Mouse (Mus musculus): ENCODE measurements around the gene Gale.

The Gale gene

GRCm38 (mm10) chr4:135963457-135964193, at the start of gene Gale:
Gale (plus strand) TSS chr4:135963727.
- peak; percentile 95 for DNase-seq

DNA sequence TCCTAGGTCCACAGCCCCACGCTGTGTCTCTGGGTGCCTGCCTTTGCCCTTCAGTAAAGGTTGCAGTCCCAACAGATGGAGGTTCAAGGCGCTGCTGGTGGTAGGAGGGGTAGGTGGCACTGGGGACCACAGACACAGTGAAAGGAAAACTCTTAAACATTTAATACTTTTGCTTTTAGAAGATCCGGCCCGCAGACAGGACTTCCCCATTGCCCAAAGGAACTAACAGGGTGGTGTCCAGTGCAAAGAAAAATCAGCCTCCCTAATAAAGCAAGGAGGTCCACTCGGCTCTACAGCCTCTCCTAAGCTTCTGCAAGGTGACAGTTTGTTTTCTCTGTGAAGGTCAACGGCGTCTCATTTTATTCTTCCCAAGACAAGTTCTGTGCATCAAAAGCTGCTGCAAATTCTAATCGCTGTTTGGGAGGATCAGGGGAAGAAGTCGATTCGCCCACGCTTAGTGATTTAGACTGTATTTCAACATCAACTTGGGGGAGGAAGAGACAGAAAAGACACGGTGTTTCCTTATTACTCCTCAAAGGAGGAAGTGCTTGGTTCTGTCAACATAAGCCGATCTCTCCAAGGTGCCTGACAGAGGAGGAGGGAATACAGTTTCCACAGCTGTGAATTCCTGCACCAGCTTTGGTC, 44.8 kb upstream of the Gale start:
- no peak for DNase-seq

DNA sequence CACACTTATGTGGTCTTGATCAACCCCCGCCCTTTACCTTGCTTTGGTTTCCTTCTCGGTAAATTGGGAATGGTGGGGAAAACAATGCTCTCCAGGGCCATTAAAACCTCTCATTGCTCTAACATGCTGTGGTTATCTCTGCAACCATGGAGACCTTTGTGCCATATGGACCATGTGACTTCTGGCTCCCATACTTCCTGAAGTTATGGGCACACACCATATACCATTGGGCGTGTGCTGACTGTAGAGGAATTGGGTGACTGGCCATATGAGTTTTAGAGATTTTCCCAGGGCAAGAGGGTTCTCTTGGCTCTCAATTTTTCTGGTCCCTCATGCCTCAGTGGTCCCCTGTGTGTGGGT, 44.3 kb upstream of the Gale start:
- DNase-seq, result no peak

DNA sequence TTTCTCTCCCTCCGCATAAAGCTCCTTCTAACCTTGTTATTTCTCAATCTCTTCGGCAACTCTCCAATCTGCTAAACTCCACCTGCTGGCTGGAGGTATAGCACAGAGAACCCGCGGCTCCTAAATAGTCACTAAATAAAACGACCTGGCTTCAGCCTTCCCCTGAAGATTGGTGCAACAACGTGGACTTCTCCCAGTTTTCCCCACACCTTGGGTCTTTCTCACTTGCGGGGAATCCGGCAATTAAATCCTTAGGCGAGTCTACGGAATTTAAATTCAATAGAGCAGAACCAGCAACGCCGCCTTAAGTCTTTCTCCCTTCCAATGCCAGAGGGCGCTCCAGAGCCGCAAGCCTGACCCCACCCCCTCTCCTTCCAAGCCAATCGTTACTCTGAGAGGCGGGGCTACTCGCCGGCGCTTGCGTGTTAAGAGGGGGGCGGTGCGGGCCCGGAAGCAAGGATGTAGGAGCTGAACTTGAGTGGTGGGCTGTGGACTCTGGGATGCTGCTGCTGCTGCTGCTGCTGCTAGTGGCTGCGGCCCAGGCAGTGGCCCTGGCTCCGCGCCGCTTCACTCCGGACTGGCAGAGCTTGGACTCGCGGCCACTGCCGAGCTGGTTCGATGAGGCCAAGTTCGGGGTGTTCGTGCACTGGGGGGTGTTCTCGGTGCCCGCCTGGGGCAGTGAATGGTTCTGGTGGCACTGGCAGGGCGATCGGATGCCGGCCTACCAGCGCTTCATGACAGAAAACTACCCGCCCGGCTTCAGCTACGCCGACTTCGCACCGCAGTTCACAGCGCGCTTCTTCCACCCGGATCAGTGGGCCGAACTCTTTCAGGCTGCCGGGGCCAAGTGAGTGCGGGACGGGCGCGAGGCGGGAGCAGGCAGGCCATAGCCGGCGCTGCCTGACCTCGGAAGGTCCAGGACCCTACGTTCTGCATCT, 43.0 kb upstream of the Gale start, which contains the start of gene Fuca1:
Gene Fuca1, plus strand, starts transcription at position 432 of the 938 bp plus-strand sequence.
- peak; percentile 98 for DNase-seq

DNA sequence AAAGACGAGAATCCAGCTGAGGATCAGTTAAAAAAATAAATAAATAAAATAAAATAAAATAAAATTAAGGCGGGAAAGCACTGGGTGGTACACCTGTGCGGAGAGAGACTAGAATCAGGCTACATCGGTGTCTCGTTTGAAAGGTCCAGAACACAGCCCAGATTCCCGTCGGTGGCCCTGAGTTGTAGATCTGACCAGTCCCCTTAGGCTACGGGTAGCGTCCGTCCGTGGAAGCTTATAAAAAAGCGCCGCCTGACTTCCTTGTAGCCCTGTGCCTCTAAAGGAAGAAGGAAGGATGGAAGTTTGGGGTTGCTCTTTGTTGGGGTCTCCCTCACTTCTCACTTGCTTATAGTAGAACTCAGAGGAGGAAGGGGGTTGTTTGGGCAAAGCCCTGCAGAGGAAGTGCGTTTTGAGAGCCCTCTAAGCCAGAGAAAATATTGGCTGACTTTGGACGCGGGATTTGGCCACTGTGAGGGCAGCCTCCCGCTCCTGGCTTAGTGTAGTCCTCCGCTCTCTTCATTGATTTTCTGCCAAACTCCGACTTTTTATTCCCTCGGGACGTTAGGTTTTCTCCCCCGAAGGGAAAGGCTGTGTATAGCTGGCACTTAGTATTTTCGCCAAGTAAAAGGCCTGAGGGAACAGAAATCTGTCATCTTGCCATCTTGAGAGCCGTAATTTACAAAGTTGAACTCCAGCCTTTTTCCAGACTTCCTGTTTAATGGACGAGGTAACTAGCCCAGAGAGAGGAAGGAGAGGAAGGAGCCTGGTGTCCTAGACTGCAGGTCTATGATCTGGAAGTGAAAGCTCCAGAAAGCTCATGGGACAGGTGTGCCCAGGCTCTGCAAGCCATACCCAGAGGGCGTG, 42.0 kb upstream of the Gale start:
- DNase-seq, result no peak

DNA sequence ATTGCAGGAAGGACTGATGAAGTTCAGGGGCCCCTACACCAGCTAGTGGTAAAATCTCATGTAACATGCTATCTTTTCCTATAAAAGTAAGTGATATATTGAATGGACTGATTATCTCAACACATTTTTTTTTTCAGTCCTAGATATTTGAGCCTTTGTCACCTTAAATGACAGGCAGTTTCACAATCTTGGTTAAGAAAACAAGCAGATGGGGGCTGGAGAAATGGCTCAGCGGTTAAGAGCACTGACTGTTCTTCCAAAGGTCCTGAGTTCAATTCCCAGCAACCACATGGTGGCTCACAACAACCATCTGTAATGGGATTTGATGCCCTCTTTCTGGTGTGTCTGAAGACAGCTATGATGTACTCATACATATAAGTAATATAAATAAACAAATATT, 41.3 kb upstream of the Gale start:
- no peak for DNase-seq

- DNase-seq, result no peak
Observed at GRCm38 (mm10) chr4:135924418-135924817, 39.1 kb upstream of the Gale start.

GRCm38 (mm10) chr4:135925341-135925740, 38.2 kb upstream of the Gale start:
- DNase-seq, result no peak

- no peak for DNase-seq
Observed at GRCm38 (mm10) chr4:135926195-135926808, 37.2 kb upstream of the Gale start.

DNA sequence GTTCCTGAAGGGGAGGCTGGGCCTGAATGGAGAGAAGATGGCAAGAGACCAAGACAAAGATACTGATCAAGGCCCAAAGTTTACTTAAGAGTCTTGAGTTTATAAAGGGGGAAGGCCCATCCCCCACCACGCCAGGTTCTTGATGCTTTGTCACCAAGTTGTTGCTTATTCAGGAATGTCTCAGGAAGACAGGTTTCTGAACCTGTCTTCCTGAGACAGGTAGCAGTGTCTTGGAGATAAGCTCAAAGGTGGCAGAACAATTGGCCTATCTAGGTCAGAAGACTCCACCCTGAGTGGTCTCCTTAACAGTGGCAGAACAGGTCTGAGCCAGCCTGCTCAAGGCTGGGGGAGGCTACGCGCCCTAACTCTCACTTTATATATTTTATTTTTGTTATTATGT, 36.7 kb upstream of the Gale start:
- DNase-seq, result no peak

DNA sequence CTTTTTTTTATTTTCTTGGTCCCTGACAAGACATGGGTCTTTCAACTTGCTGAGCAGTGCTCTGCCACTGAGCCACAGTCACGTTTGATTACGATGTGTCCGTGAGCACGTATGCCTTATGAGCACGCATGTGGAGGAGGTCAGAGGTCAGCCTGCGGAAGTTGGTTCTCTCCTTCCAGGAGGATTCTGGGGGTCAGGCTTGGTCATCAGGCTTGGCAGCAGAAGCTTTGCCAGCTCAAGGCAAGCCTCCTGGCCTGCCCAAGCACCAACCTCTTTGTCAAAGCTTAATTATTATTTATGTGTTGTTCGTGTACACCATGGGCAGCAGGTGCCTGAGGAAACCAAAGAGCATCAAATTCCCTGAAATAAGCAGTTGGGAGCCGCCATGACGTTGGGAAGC, 35.2 kb upstream of the Gale start:
- DNase-seq, result no peak

DNA sequence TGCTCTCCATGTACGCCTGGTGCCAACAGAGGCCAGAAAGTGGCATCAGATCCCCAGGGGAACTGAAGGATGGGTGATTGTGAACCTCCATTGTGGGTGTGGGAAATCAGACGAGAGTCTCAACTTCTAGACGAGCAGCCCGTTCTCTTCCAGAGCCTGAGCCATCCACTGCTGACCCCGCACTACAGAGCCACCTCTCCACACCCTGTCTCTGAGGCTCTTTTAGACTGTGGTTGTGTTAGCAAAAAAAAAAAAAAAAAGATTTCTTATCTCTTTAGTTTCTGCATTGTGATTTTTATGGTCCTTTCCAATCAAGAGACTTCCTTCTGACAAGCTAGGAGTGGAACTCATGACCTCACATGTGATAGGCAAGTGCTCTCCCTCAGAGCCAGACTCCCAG, 34.1 kb upstream of the Gale start:
- no peak for DNase-seq

GRCm38 (mm10) chr4:135929828-135930227, 33.7 kb upstream of the Gale start:
- DNase-seq, result no peak

- DNase-seq, result no peak
Observed at GRCm38 (mm10) chr4:135930239-135930638, 33.3 kb upstream of the Gale start.

GRCm38 (mm10) chr4:135931832-135932231, 31.7 kb upstream of the Gale start:
- peak; percentile 58 for DNase-seq

GRCm38 (mm10) chr4:135934708-135935500, 28.6 kb upstream of the Gale start:
- no peak for DNase-seq

DNA sequence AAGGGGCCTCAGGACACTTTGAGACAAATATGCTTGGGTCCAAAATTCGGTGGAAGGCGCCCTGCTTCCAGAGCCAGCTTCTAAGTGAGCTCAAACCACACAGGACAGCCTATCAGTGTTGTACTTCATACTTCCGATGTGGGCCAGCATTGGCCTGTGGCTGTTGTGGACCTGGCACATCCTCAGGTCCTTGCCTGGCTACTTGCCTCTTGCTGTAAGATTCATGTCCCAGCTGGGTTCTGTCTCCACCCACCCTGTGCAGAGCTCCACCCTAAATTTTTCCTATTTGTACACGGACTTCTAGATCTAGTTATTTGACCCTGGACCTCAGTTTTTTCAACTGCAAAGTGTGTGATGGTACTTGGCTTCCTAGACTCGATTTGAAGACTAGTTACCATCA, 28.0 kb upstream of the Gale start:
- DNase-seq, result no peak

- no peak for DNase-seq
Observed at GRCm38 (mm10) chr4:135938858-135939257, 24.7 kb upstream of the Gale start.

GRCm38 (mm10) chr4:135941026-135941425, 22.5 kb upstream of the Gale start:
- peak; percentile 53 for DNase-seq

DNA sequence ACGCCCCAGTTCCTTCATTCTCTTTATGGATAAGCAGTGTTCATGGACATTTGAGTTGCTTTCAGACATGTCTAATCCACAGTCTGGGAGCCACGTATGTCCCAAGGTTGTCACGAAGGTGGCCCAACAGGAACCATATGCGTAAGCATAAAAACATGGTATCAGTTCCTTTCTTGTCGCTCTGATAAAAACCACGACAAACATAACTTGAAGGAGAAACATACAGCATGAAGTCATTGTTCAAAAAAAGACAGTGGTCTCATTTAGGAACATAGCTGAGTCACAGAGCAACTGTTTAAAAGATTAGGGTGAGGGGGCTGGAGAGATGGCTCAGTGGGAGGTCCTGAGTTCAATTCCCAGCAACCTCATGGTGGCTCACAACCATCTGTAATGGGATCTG, 21.3 kb upstream of the Gale start:
- DNase-seq, result no peak

DNA sequence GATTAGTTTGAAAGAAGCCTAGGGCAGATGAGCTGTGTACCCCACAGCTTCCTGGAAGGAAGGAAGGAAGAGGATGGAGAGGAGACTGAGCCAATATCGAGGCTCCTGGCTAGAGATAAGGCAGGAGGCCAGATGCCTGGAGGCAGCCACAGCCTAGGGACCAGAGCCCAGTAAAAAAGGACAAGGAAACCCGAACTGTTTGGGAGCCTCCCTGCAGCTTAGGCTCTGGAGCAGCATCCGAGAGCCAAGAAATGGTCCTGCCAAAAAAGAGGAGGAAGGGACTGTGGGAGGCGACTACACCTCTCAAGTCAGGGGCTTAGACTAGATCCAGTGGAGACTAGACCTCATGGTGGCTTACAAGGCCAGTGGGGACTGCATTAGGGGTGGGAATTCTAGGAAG, 20.1 kb upstream of the Gale start:
- no peak for DNase-seq

All from thymus, postnatal 4 days (tissue).